Mouse (Mus musculus): ENCODE measurements around the gene Polr2e. TPM values are rescaled to one million over a fixed set of nuclear protein-coding genes. Genes with fewer than 3 reads are reported as not detected.

The Polr2e gene
- total RNA-seq, 2 experiments from 2014 or later = 66.9 to 68.9 TPM

DNA sequence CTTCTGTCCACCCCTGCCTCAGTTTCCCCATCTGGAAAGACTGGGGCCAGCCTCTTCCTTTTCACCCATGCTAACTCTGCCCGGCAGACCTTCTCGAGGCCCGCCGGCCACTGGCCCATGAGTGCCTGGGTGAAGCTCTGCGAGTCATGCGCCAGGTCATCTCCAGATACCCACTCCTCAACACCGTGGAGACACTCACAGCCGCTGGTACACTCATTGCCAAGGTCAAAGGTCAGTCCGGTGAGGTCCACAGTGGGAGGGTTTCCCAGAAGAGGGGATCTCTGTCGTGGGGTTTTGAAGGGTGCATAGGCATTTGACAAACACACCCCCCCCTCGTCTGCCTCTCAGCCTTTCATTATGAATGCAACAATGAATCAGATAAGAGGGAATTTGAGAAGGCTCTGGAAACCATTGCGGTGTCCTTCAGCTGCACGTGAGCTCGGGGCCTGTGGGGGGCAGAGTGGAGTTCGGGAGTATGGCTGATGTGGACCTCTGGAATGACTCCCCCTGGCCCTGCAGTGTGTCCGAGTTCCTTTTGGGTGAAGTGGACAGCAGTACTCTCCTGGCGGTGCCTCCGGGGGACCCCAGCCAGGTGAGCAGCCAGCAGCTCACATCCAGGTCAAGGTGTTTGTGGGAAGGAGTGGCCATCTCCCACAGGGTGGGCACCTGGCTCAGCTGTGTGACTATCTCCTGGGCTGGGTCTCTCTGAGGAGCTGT, 18.8 kb downstream of the Polr2e start:
- intact Hi-C loops (cut with DNase I) = no loop called here
- DNase-seq (ENCODE audit: low spot score in 2 of 2) = no peak

DNA sequence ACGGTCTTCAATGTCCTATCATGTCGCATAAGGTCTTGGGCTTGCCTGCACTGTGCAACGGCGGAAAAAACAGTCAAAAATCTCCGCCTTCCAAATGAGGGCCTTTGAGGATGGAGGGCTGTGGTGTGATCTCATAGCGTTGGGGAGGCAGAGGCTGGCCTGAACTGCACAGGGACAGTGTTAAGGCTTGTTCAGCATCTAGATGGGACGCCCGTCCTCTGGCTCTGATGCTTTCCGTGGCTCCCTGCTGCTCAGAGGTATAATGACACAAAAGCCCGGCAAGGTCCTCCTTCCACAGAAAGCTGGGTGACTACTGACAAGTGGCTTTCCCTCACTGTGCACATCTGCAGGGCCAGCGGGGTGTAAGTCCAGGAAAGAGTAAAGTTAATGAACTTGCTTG, 19.4 kb downstream of the Polr2e start:
- DNase-seq (ENCODE audit: low spot score in 2 of 2) = no peak
- intact Hi-C loops (cut with DNase I) = no loop called here

DNA sequence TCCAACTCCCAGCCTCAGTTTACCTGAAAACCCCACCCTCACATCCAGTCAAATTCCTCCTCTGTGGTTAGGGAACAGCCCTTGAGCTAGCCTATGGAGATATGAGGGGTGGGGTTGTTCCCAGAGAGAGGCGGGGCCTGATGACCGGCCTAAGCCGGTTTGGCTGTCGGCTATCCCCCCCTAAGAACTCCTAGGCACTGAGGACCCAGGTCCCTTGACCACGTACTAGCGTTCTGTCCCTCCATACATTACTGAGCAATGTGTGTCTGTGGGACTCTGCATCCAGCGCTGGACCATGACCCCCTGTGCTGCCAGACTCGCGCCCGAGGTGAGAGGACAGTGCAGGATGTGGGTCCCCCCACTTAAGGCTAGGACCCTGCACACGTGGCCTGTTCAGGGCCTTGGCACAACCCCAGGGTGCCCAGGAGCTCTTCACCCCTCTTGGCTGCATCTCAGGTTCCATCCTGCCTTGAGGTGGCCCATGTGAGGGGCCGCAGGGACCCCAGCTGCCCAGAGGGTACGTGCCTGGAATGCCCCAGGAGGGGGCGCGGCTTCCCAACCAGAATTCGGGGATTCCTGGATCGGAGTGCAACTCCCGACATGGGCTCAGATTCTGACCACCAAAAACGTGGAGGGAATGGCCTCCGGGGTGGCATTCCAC, 20.0 kb downstream of the Polr2e start:
- intact Hi-C loops (cut with DNase I) = no loop called here
- no peak for DNase-seq (ENCODE audit: low spot score in 2 of 2)

DNA sequence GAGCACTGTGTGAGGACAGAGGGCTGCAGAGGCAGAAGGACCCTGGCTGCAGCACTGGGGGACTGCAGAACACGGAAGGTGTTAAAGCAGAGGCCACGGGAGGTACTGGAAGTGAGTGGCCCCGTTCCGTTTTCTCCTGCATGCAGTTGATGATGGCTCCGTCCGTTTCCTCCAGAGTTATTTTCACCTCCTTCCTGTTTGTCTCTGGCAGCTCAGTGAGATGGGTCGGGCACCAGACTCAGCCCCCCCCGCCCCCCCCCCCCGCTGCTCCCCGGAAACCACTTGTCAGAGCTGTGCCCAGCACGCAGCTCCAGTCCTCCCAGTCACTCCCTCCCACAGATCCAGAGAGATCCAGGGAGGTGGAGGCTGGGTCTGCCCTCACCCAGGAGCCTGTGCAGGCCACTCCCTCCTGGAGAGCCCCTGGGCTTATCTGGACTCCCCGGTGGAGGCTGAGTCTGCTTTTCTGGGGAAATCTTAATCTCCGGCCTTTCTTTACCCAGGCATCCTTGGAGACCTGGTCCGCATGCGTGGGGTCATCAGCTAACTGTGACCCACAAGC, 20.8 kb downstream of the Polr2e start:
- intact Hi-C loops (cut with DNase I) = no loop called here

DNA sequence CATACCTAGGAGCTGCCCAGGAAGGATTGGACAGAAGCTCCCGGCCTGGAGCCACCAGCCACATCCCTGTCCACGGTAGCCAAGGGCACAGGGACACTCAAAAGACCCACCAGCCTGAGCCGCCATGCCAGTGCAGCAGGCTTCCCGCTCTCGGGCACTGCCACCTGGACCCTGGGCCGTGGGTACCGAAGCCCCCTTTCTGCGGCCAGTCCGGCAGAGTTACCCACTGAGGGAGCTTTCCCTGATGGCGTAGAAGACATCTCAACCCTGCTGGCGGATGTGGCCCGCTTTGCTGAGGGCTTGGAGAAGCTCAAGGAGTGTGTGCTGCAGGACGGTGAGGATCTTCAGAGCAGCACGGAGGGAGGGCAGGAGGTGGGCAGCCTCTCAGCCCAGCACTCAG, 21.8 kb downstream of the Polr2e start:
- intact Hi-C loops (cut with DNase I) = no loop called here
- no peak for DNase-seq (ENCODE audit: low spot score in 2 of 2)

More for the DNA sequence above, 20.8 kb downstream of the Polr2e start:
- peak in 1 of 2 experiments; percentile 39 for DNase-seq (ENCODE audit: low spot score in 2 of 2)

DNA sequence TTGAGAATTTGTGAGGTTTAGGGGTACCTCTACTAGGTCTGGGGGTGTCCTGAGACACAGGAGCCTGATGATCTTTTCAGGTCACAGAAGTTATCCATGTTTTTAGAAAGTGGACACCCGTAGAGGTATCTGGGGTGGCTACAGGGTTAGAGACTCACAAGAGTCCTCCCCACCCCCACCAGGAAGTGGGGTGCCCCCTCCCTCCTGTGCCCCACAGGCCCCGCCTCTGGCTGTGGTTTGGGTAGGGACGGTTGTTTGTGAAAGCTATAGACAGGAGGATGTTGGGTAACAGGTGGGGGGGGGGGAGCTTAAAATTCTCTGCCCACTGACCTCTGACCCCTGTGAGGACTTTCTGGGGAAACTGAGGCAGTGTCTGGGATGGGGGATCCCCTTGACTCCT, 22.2 kb downstream of the Polr2e start:
- DNase-seq (ENCODE audit: low spot score in 2 of 2) = no peak
- intact Hi-C loops (cut with DNase I) = no loop called here

DNA sequence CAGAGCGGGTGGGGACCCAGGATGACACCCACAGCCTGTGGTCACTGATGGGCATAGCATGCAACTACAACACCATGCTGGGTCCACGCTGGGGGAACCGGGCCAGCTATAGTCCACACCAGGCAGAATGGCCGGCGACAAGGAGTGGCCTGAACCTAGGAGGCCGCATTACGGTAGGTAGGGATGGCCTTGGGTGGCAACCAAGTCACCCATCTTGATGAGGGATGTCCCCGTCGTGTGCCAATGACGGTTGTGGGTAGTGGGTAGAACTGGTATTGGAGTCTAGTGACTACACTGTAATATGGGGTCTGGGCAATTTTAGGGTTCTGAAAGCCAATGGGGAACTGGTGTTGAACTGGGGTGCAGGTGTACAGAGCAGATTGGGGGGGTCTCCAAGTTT, 22.7 kb downstream of the Polr2e start:
- intact Hi-C loops (cut with DNase I) = no loop called here
- DNase-seq (ENCODE audit: low spot score in 2 of 2) = no peak

DNA sequence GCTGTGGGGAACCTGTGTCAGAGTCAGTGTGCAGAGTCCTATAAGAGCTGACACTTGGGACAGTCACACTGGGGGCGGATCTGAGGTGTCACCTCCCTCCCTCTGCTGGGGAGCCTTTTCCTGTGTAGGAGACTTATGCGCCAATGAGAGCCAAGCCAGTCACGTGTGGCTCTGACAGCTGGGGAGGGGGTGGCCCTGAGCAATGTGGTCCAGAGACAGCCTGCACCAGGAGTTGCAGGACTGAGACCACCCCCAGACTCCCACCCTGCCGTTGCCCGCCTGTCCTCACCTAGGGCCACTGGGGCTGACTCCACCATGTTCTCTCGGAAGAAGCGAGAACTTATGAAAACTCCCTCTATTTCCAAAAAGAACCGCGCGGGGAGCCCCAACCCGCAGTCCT, 23.1 kb downstream of the Polr2e start, which contains the start of gene Arhgap45:
Arhgap45 (plus strand) TSS at position 143 of the 400 bp plus-strand sequence.
- peak in 1 of 2 experiments; percentile 56 for DNase-seq (ENCODE audit: low spot score in 2 of 2)
- intact Hi-C loops (cut with DNase I) = no loop called here

DNA sequence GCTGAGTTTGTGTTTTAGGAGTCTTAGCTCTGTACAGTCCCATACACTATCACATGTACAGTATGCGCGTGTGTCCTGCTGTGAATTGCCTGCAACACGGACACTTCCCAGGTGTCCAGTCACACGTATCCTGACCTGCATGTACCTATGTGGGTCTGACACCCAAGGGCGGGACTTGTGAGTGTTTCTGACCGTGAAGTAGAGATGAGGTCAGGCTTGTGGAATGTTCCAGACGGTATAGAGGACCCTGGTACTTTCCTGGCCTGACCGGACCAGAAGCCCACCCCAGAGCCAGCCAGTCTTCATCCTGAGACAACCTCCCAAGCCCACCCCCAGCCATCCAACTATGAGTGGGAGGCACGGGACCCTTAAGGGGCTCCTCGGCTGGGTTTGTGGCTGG, 24.0 kb downstream of the Polr2e start:
- intact Hi-C loops (cut with DNase I) = no loop called here
- no peak for DNase-seq (ENCODE audit: low spot score in 2 of 2)

DNA sequence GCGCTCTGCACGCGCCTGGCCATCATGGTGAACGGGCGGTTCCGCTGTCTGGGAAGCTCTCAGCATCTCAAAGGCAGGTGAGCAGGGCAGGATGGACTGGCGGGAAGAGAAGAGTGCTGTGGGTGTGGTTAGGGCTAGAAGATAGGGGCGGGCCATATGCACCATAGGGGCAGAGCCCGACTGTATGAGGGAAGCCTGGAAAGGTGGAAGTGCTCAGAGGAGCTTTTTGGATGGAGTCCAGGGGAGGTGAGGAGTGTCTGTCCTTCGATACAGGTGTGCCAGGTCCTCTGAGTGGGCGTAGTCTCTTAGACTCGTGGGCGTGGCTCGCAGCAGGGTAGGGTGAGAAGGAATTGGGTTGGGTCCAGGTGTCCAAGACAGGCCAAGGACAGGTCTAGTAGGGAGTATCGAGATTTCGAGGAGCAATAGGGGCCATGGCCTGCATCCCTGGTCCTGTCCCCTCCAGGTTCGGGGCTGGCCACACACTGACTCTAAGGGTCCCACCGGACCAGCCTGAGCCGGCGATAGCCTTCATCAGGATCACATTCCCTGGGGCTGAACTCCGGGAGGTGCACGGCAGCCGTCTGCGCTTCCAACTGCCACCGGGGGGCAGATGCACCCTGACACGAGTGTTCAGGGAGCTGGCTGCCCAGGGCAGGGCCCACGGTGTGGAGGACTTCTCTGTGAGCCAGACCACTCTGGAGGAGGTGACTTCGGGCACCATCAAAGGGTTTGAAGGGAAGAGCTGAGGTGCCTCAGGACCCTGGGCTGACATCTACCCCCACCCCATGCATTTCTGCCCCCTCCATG, 24.9 kb downstream of the Polr2e start:
- intact Hi-C loops (cut with DNase I) = no loop called here
- no peak for DNase-seq (ENCODE audit: low spot score in 2 of 2)

DNA sequence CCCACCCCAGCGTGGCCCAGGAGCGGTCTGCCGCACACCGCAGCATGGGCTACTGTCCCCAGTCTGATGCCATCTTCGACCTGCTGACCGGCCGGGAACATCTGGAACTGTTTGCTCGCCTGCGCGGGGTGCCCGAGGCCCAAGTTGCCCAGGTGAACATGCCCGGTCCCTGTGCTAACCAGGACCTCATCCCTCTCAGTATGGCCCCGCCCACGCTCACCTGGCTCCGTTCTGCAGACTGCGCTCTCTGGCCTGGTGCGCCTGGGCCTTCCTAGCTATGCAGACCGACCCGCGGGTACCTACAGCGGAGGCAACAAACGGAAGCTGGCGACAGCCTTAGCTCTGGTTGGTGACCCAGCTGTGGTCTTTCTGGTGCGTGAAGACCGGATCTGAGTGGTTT, 26.0 kb downstream of the Polr2e start:
- intact Hi-C loops (cut with DNase I) = no loop called here
- DNase-seq (ENCODE audit: low spot score in 2 of 2) = no peak

DNA sequence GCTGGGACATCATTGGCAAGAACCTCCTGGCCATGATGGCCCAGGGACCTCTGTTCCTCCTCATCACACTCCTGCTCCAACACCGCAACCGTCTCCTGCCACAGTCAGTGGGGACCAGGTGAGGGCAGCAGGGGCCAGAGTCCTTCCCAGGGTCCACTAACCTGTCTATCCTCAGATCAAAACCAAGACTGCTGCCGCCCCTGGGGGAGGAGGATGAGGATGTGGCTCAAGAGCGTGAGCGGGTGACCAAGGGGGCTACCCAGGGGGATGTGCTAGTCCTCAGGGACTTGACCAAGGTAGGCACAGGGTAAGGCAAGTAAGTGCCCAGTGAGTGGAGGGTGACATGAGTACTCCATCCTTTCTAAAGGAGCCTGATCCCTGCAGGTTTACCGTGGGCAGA, 27.9 kb downstream of the Polr2e start:
- DNase-seq (ENCODE audit: low spot score in 2 of 2) = no peak
- intact Hi-C loops (cut with DNase I) = no loop called here

DNA sequence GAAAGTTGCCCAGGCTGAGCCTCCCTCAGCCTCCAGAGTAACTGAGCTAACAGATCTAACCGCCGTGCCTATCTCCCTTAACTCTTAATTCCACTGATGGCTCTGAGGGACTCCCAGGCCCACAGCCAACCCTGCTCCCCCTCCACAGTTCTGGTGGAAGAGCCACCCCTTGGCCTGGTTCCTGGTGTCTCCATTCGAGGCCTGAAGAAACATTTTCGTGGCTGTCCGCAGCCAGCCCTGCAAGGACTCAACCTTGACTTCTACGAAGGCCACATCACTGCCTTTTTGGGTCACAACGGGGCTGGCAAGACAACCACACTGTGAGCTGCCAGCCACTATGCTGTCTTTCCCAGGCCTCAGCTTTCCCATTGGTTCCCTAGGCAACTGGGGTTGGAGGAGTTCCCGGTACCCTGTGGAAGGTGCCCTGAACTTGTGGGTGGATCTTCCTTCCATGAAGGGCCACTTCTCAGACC, 35.3 kb downstream of the Polr2e start:
- intact Hi-C loops (cut with DNase I) = no loop called here
- DNase-seq (ENCODE audit: low spot score in 2 of 2) = no peak

DNA sequence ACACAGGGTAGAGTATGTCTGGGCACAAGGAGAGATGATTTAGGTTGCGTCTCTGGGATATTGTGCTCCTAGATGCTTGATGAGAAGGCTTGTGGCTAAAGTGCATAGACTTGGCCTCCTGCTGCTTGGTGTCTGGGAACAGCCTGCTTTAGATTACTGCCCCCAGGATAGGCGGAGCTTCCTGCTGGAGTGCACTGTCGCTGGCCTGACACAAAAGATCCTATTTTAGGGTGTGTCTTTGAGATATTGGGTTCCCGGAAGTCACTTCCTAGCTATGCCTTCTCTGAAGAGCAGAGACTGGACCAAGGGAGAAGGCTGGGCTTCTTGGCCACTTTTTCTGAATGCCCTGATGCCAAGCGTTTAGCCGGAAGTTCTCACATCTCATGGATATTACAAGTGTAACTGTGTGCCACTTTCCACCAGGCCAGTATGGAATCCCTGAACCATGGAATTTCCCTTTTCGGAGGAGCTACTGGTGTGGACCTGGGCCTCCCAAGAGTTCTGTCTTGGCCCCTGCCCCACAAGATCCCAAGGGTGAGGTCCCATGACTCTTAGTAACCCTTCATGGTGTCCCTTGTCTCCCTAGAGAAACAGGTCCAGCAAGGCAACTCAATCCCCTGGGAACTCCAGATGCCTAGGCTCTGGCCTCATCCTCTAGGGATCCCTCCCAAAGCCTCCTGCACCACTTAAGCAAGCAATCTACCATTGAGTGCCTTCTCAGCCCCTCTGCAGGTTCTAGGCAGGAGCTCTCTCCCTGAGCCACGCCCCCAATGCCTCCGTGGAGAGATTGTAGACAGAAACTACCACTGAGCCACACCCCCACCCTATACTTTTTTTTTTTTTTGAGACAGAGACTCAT, 36.0 kb downstream of the Polr2e start:
- intact Hi-C loops (cut with DNase I) = no loop called here
- DNase-seq (ENCODE audit: low spot score in 2 of 2) = no peak

DNA sequence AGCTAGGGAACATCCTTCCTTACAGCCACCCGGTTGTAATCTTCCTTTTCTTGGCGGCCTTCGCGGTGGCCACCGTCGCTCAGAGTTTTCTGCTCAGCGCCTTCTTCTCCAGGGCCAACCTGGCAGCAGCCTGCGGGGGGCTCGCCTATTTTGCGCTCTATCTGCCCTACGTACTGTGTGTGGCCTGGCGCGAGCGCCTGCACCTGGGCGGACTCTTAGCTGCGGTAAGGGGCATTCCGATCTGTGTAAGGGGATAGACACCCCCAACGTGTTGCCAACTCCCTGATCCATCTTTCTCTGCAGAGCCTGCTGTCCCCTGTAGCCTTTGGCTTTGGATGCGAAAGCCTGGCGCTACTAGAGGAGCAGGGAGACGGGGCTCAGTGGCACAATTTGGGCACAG, 36.8 kb downstream of the Polr2e start:
- intact Hi-C loops (cut with DNase I) = no loop called here
- no peak for DNase-seq (ENCODE audit: low spot score in 2 of 2)

DNA sequence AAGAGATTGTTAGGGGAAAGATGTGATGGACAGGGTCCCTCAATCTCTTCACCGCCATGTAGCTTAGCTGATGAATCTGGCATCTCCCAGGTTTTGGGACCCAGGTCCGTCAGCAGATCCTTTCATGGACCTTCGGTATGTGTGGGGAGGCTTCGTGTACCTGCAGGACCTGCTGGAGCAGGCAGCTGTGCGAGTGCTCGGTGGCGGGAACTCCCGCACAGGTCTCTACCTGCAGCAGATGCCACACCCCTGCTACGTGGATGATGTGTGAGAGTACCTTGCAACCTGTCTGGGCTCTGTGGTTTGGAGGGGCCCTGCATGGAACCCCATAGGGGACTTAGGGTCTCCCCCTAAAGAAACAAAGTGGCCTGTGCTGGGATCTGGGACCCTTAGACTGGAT, 37.6 kb downstream of the Polr2e start:
- intact Hi-C loops (cut with DNase I) = no loop called here
- DNase-seq (ENCODE audit: low spot score in 2 of 2) = no peak

DNA sequence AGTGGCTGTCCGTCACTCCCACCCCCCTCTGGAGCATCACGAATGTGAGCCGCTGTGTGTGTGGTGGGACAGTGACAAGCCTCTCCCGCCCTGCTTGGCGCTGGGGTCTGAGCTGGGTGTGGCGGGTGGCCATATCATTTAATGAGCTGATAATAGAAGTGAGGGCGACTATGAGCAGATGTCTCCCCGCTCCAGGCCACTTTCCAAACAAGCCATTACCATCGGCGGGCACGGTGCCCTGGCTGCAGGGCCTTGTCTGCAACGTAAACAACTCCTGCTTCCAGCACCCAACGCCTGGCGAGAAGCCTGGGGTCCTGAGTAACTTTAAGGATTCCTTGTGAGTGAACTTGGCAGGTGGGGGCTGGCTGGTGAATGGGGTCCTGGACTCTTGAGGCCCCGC, 41.8 kb downstream of the Polr2e start:
- DNase-seq (ENCODE audit: low spot score in 2 of 2) = no peak
- intact Hi-C loops (cut with DNase I) = loop anchor here (5.0 kb wide), 1 partner anchor 114 kb away; no protein-coding TSS in a partner anchor

DNA sequence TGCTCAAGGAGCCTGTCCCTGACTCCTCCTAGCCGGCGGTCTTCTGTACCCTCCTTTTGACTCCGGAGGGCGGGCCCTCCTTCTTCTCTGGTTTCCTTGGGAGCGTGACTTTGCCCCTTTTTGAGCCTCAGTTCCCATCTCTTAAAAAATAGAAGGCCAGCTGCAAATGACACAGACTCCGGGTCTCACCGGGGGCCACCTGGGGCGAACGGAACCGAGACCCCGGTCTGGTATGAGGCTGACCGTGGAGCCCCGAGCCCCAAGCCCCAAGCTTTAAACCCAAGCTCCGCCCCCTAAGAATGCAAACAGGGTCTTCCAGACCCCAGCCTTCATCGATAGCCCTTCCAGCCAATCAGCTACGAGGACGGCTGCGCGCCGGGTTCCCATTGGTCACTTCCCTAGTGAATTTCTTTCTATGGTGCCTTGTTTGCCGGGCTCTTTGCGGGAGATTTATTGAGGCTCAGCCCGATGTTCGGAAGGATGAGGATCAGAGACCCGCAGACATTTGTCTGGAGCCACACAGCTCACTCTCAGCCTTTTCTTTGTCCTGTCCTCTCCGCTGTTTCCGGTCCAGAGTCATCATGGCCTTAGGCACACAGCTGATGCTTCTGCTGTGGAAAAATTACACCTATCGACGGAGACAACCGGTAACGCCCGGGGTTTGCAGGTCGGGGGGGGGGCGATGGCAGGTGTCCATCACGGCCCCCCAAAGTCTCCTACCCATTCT, 42.4 kb downstream of the Polr2e start:
- intact Hi-C loops (cut with DNase I) = loop anchor here (5.0 kb wide), 1 partner anchor 115 kb away; no protein-coding TSS in a partner anchor
- DNase-seq (ENCODE audit: low spot score in 2 of 2) = peak in 1 of 2 experiments; percentile 81
